Mouse (Mus musculus) adrenal gland, postnatal 14 days (tissue): Measurements from ENCODE around the gene Spata13. TPM values are rescaled to one million over a fixed set of nuclear protein-coding genes. Genes with fewer than 3 reads are reported as not detected.

Experiments
- DNase-seq: peaks from one replicate; pipeline ENCODE4 v3.0.0; 2021; ENCODE audit warnings: mixed read lengths
- total RNA-seq: library from RNA; stranded (reverse); gene quantifications from 2 replicates; pipeline ENCODE4 v1.2.3, GENCODE M21; 2021

Spata13 gene
- total RNA-seq, 1 experiment from 2014 or later, result 120 TPM

DNA sequence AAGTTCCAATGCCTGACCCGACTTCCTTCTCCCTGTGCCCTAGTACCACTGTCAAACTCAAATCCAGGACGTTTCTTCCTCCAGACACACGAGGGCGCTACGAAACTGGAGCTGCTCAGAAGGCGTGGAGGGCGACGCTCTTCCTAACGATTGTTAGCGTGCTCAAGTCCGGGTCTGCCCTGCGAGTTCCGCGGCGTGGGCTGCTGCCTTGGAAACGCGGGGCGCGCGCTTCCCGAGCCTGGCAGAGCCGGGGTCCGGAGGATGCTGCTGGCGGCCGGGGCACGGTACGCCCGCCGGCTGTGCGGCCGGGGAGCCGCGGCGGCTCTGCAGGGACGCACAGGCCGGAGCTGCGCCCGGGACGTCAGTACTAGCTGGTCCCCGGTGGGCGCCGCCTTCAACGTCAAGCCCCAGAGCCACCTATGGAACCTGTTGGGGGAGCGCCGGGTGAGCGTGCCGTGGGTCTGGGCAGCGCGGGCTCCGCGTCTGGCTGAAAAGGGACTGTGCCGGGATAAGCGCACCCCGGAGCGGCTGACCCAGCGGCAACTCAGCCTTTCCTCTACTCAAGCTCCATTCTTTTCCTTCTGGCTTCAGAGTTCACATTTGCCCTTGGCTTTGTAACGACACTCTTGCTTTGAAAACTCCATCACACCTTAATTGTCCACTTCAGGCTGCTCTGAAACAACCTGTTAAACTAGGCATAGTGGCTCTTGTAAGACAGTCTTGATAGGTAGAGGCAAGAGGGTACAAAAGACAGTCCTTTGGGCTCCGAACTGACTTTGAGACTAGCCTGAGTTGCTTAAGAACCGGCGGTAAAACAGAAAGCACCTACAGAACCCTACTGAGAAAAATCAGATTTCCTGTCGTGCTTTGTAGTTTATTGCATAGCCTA lies 150.9 kb downstream of the Spata13 start, which contains the start of gene Mipep:
TSS of gene Mipep (plus strand) at position 147 of the 889 bp plus-strand sequence.
- peak; percentile 92 for DNase-seq

GRCm38 (mm10) chr14:60790103-60790502 lies 156.3 kb downstream of the Spata13 start:
- DNase-seq, result peak; percentile 76

DNA sequence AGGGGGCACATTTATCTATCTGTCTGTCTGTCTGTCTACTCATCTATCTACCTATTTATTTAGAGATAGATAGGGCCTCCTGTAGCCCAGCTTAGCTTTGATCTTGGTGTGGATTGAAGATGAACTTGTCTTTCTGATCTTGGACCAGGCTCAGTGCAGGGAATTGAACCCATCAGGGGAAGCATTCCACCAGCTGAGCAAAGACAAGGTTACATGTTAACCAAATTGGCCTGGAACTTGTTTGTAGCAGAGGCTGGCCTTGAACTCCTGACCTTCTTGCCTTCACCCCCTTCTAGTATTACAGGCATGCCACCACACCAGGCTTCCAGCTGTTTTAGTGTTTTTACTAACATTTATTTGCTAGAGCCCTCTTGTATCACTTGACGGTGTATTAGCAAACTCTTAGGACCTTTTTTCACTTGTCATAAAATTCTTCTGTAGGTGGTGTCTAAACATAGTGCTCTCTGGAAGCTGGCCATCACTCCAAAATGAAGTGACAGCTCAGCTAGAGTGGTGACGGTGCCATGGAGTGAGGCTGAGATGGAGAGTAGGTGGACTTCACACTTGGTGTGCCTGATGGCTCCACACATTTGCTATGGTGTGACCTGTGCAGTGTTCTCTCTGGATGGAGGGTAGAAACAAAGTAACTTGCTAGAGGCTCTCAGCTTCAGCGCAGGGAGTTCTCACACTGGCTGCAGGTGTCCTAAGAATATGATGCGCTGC lies 163.0 kb downstream of the Spata13 start:
- no peak for DNase-seq

- DNase-seq, result no peak
Observed at GRCm38 (mm10) chr14:60797596-60797995, 163.8 kb downstream of the Spata13 start.

GRCm38 (mm10) chr14:60798721-60799120 lies 164.9 kb downstream of the Spata13 start:
- no peak for DNase-seq

- DNase-seq, result peak; percentile 30
Observed at GRCm38 (mm10) chr14:60799762-60800728, 166.2 kb downstream of the Spata13 start.

DNA sequence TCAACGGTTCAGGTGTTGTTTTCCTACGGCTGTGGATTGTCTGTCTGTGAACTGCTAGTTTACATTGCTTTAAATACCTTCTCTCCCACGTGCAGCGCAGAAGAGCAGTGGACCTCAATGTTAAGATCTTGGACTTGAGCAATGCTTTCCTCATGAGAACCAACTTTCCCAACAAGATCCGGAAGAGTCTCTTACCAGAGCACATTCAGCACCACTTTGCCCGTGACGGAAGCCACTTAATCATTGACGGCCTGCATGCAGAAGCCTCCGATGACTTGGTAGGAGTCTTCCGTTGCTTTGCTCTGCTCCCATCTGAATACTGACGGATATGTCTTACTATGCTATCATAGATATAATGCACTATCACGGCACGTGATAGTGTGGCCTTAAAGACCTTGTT lies 168.2 kb downstream of the Spata13 start:
- no peak for DNase-seq

DNA sequence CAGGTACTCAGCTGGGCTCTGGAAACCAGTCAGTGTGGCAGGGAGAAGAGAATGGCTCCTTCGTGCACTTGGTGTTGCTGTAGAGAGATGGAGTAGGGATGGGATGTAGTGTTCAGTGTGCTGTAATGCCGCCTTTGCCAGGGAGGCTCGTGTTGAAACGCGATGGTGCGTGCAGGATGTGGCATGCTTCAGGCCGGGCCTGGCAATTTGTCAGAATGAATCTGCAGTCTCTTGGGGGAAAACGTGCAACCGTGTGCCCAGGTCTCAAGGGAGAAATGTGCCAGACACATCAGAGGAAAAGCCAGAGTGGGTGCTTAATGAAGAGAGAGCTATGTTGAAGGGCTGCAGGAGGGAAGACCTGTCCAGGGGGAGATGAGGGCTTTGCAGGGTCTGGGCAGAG lies 171.2 kb downstream of the Spata13 start:
- peak; percentile 52 for DNase-seq

- DNase-seq, result peak; percentile 44
Observed at GRCm38 (mm10) chr14:60805871-60806270, 172.1 kb downstream of the Spata13 start.

GRCm38 (mm10) chr14:60806891-60807344 lies 173.1 kb downstream of the Spata13 start:
- DNase-seq, result no peak

DNA sequence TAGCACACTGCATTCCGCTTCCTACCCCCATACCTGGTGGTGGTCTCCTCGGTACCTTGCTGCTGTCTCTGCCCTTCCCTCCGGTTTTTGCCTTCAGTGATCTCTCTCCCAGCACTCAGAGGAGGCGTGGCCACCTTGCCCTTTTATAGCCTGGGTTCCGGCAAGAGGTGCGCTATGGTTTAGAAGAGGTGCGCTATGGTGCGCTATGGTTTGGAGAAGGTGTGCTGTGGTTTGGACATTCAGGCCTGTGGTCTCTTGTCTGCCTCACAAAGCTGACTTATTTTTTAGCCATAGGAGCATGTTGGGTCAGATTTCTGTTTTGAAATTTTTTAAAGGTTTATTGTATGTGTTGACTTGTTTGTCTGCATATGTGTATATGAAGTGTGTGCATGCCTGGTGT lies 176.1 kb downstream of the Spata13 start:
- no peak for DNase-seq

DNA sequence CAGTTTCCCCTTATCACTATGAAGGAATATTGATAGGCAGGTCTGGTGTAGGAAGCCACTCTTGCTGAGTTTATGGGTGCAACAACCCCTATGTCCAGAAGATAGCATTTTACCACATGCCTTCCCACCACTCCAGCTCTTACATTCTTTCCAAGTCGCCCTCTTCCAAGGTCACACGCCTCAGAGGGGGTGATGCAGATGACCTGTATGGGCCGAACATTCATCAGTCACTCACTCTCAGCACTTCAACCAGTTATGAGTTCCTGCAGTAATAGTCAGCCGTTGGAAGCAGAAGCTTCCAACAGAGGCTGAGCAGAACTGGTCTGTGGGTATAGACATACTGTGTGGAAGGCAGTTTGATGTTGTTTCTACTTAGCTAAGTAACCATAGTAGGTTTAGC lies 177.7 kb downstream of the Spata13 start:
- no peak for DNase-seq

Other genes with a start within 250 kb of the Spata13 start
- 18.4 and 25.7 TPM in 2 replicates for gene C1qtnf9, start 134.1 kb downstream of the Spata13 start, total RNA-seq
- 53.8 and 54.1 TPM in 2 replicates for gene Mipep, start 150.6 kb downstream of the Spata13 start, total RNA-seq